Mouse (Mus musculus): ENCODE data around the gene Aurkb. TPM values are rescaled to one million over a fixed set of nuclear protein-coding genes. Genes with fewer than 3 reads are reported as not detected.

Aurkb gene
- polyA plus RNA-seq, 1 experiment from 2014 or later: 199 TPM

DNA sequence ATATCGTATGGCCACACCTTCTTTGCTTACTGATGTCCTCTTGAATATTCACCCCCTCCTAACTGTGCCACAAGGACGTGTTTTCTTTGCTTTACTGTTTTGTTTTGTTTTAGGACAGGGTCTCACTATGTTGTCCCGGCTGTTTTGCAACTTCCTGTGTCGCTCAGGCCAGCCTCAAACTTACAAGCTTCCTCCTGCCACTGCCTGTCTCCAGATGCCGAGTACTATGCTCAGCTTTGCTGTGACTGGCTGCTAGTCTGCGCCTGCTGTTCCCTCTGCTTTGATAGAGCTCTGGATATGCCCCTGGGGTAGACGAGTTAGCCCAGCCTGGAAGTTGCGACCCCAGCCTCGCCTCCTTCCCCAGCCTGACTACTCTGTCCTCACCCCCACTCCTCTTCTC is 11.9 kb upstream of the Aurkb start:
- Histone ChIP-seq H3K27ac (ENCODE audit: low read depth, low read length) (no peak overlapping the region), H3K4me3 (ENCODE audit: low read depth, low read length) (no peak overlapping the region), H3K9me3 (ENCODE audit: control insufficient read depth, low read length) (no peaks in the 10 kb centered on the region), H3K27me3 (ENCODE audit: control insufficient read depth, insufficient read depth, low read length) (no peaks in the 10 kb centered on the region), H3K4me1 (replicated peaks; ENCODE audit: control insufficient read depth, insufficient read depth, low read length) (peaks cover 13% of the 10 kb centered on the region), H3K36me3 (ENCODE audit: control insufficient read depth, insufficient read depth, low read length) (peaks cover 20% of the 10 kb centered on the region; the same call in 1 of the 2 replicates), H3K4me2 (ENCODE audit: low read depth, low read length, severe bottlenecking) (no peak overlapping the region), H3K9ac (ENCODE audit: low read length) (no peak overlapping the region)
- ATAC-seq (replicated peaks; ENCODE audit: low FRiP score): no peak
- DNase-seq (ENCODE audit: low spot score): no peak
- WGBS: 85% methylated on average over 9 of the region's 9 CpGs

DNA sequence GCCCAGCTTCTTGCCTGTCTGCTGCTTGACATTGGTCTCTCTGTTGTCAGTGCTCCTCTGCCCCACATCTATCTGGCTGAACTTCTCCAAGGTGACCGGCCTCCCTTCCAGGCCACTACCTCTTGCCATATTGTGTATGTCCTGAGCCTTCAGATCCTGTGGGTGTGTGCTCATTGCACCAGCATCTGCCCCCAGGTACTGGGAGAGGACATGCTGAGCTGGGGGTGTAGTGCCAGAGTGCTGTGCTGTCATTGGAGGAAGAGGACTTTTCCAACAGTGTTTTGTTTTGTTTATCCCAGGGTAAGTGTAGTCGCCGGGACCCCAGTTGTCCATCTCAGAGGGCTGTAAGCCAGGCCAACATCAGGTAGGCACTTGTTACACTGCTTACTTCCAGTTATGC is 10.9 kb upstream of the Aurkb start:
- H3K27me3 ChIP-seq (ENCODE audit: control insufficient read depth, insufficient read depth, low read length): no peaks in the 10 kb centered on the region
- no peaks in the 10 kb centered on the region for H3K9me3 ChIP-seq (ENCODE audit: control insufficient read depth, low read length)
- ATAC-seq (replicated peaks; ENCODE audit: low FRiP score) (no peak), DNase-seq (ENCODE audit: low spot score) (no peak)
- no peak overlapping the region for H3K27ac ChIP-seq (ENCODE audit: low read depth, low read length)
- H3K36me3 ChIP-seq (ENCODE audit: control insufficient read depth, insufficient read depth, low read length): peaks cover 18% of the 10 kb centered on the region; the same call in 1 of the 2 replicates
- H3K4me1 ChIP-seq (replicated peaks; ENCODE audit: control insufficient read depth, insufficient read depth, low read length): peaks cover 17% of the 10 kb centered on the region
- H3K4me2 ChIP-seq (ENCODE audit: low read depth, low read length, severe bottlenecking): no peak overlapping the region
- no peak overlapping the region for H3K9ac ChIP-seq (ENCODE audit: low read length)
- WGBS: 98% methylated on average over 3 of the region's 3 CpGs
- no peak overlapping the region for H3K4me3 ChIP-seq (ENCODE audit: low read depth, low read length)

DNA sequence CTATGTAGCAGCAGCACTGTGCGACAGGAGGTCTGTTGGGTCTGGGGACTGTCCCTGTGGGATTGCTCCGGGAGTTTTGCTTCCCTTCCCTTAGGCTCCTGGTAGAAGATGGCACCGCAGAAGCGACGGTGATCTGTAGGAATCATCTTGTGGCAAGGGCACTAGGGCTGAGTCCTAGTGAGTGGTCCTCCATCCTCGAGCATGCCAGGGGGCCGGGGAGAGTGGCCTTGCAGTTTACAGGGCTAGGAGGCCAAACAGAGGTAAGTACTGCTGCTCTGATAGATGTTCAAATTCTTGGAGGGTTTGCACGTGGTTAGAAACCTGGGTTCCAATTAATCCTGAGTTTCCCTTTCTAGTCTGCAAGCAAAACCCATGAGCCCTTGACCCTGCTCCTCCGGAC is 10.0 kb upstream of the Aurkb start:
- H3K27me3 ChIP-seq (ENCODE audit: control insufficient read depth, insufficient read depth, low read length): no peaks in the 10 kb centered on the region
- peak overlapping the region; percentile 46 for H3K9ac ChIP-seq (ENCODE audit: low read length)
- H3K4me1 ChIP-seq (replicated peaks; ENCODE audit: control insufficient read depth, insufficient read depth, low read length): peaks cover 17% of the 10 kb centered on the region
- no peaks in the 10 kb centered on the region for H3K9me3 ChIP-seq (ENCODE audit: control insufficient read depth, low read length)
- H3K4me3 ChIP-seq (ENCODE audit: low read depth, low read length): no peak overlapping the region
- no peak for ATAC-seq (replicated peaks; ENCODE audit: low FRiP score)
- H3K4me2 ChIP-seq (ENCODE audit: low read depth, low read length, severe bottlenecking): peak overlapping the region; percentile 24; the same call in 1 of the 2 replicates
- DNase-seq (ENCODE audit: low spot score): no peak
- WGBS: 78% methylated on average over 9 of the region's 9 CpGs
- H3K36me3 ChIP-seq (ENCODE audit: control insufficient read depth, insufficient read depth, low read length): peaks cover 17% of the 10 kb centered on the region; the same call in 1 of the 2 replicates
- peak overlapping the region; percentile 57 for H3K27ac ChIP-seq (ENCODE audit: low read depth, low read length)

DNA sequence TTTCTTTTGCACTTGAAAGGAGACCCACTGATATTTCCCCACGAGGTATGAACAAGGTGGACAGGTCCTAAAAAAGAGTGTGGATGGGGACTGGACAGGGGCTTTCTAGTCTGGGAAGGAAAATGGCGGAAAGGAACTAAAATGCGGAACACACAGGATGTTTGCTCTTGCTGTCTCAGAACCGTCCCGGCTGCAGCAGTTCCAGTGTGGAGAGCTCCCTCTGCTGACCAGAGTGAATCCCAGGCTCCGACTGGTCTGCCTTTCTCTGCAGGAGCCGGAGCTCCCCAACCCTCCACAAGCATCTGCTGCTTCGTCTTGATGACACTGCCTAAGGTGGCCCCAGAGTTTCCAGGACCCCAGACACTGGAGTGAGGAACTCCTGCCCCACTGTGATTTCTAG is 9.6 kb upstream of the Aurkb start:
- Histone ChIP-seq H3K4me3 (ENCODE audit: low read depth, low read length) (peak overlapping the region; percentile 57; the same call in 1 of the 2 replicates), H3K27ac (ENCODE audit: low read depth, low read length) (peak overlapping the region; percentile 57), H3K4me1 (replicated peaks; ENCODE audit: control insufficient read depth, insufficient read depth, low read length) (peaks cover 17% of the 10 kb centered on the region), H3K36me3 (ENCODE audit: control insufficient read depth, insufficient read depth, low read length) (peaks cover 14% of the 10 kb centered on the region; the same call in 1 of the 2 replicates), H3K27me3 (ENCODE audit: control insufficient read depth, insufficient read depth, low read length) (no peaks in the 10 kb centered on the region), H3K9me3 (ENCODE audit: control insufficient read depth, low read length) (no peaks in the 10 kb centered on the region), H3K9ac (ENCODE audit: low read length) (peak overlapping the region; percentile 46), H3K4me2 (ENCODE audit: low read depth, low read length, severe bottlenecking) (peak overlapping the region; percentile 56; the same call in 1 of the 2 replicates)
- DNase-seq (ENCODE audit: low spot score) (peak; percentile 91), ATAC-seq (replicated peaks; ENCODE audit: low FRiP score) (0 out of 2 replicates have a peak, but pooled peaks have one; percentile 1)
- 5% methylated on average over 8 of the region's 8 CpGs for WGBS

DNA sequence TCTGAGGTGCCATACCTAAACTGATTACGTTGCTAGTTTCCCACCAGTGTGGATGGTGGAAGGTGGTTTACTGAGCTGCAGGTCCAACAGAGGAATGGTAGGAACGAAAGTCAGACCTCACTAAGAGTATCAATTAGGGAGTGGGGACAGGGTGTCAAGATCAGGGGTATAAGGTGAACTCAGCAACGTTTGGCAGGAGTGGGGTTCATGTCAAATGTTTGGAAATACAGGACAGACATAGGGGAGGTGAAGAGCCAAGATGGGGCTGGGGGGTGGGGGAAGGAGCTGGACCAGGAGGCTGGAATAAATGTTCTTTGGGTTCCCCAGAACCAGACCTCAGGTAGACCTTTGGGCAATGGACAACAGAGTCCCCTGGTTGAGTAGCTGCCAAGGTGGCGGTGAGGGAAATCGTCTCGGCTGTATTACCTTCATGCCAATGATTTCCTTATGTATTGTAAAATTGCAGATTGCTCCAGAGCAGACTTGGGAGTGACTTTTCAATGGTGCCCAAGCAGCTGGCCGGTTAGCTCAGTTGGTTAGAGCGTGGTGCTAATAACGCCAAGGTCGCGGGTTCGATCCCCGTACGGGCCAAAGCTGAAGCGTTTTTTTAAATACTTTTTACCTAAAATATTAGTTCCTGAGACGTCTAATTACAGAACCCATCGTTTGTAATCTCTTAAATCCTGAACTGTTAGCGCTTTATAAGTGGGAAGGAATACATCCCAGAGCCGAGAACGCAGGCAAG is 8.8 kb upstream of the Aurkb start:
- H3K4me2 ChIP-seq (ENCODE audit: low read depth, low read length, severe bottlenecking): peak overlapping the region; percentile 56
- no peak for ATAC-seq (replicated peaks; ENCODE audit: low FRiP score)
- H3K4me3 ChIP-seq (ENCODE audit: low read depth, low read length): peak overlapping the region; percentile 57
- H3K27me3 ChIP-seq (ENCODE audit: control insufficient read depth, insufficient read depth, low read length): no peaks in the 10 kb centered on the region
- H3K9ac ChIP-seq (ENCODE audit: low read length): peak overlapping the region; percentile 68
- DNase-seq (ENCODE audit: low spot score): peak; percentile 93
- H3K9me3 ChIP-seq (ENCODE audit: control insufficient read depth, low read length): no peaks in the 10 kb centered on the region
- H3K36me3 ChIP-seq (ENCODE audit: control insufficient read depth, insufficient read depth, low read length): peaks cover 11% of the 10 kb centered on the region; the same call in 1 of the 2 replicates
- H3K27ac ChIP-seq (ENCODE audit: low read depth, low read length): peak overlapping the region; percentile 68; the same call in 1 of the 2 replicates
- 8% methylated on average over 20 of the region's 20 CpGs for WGBS
- peaks cover 17% of the 10 kb centered on the region for H3K4me1 ChIP-seq (replicated peaks; ENCODE audit: control insufficient read depth, insufficient read depth, low read length)

DNA sequence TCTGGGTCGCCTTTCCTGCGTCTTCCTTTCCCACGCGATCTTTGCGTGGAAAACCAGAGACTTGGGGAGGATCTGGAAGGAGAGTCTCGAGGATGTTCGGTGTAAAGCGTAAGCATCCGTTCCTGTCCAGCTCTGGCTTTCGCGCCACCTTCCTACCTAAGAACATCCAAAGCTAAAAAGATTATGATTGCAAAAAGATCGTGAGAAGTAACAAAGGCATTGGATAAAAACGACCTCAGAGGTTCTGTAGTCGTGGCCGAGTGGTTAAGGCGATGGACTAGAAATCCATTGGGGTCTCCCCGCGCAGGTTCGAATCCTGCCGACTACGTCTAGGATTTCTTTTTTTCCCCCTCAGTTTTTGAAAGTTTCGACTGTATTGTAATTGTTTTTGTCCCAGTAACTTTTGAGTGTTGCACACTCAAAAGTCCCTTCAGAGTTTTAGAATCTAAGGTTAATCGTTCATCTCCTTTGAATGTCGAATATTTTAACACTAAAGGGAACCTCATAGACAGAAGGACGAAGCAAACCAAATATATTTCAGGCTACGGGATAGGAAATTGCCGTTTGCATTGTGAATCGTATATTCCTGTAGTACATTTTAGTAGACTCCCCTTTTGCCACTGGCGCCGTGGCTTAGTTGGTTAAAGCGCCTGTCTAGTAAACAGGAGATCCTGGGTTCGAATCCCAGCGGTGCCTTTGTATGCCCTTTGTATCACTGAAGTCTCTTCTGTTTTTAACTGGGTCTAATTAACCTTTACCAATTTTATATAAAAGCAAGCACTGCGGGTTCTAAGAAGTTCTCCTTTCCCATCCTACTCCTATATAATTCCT is 8.0 kb upstream of the Aurkb start:
- Histone ChIP-seq H3K4me2 (ENCODE audit: low read depth, low read length, severe bottlenecking) (peak overlapping the region; percentile 56), H3K36me3 (ENCODE audit: control insufficient read depth, insufficient read depth, low read length) (peaks cover 11% of the 10 kb centered on the region; the same call in 1 of the 2 replicates), H3K9ac (ENCODE audit: low read length) (peak overlapping the region; percentile 68), H3K27me3 (ENCODE audit: control insufficient read depth, insufficient read depth, low read length) (no peaks in the 10 kb centered on the region), H3K4me1 (replicated peaks; ENCODE audit: control insufficient read depth, insufficient read depth, low read length) (peaks cover 17% of the 10 kb centered on the region), H3K9me3 (ENCODE audit: control insufficient read depth, low read length) (no peaks in the 10 kb centered on the region), H3K4me3 (ENCODE audit: low read depth, low read length) (peak overlapping the region; percentile 57), H3K27ac (ENCODE audit: low read depth, low read length) (peak overlapping the region; percentile 68; the same call in 1 of the 2 replicates)
- WGBS: under 1% methylated on average over 34 of the region's 34 CpGs
- DNase-seq (ENCODE audit: low spot score): peak; percentile 91
- ATAC-seq (replicated peaks; ENCODE audit: low FRiP score): peak; percentile 31; the same call in 1 of the 2 replicates

DNA sequence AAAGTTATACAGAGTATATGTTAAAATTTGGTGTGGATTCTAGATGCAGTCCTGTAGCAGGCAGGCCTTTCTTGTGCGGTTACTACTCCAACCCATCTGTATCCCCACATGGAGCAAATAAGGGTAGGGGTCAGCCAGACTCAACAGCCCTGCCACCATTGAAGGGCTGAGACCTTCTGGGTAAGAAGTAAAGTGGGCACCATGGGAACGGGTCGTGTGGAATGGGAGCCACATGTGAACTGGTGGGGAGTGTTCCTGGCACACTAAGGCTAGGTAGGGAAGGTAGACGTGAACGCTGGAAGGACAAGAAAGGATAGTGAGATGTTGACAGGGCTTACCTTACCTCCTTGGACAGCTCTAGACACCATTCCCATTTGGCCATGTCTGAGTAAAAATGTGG is 7.3 kb upstream of the Aurkb start:
- peaks cover 17% of the 10 kb centered on the region for H3K4me1 ChIP-seq (replicated peaks; ENCODE audit: control insufficient read depth, insufficient read depth, low read length)
- peaks cover 11% of the 10 kb centered on the region; the same call in 1 of the 2 replicates for H3K36me3 ChIP-seq (ENCODE audit: control insufficient read depth, insufficient read depth, low read length)
- no peak overlapping the region for H3K4me3 ChIP-seq (ENCODE audit: low read depth, low read length)
- H3K4me2 ChIP-seq (ENCODE audit: low read depth, low read length, severe bottlenecking): no peak overlapping the region
- DNase-seq (ENCODE audit: low spot score) (no peak), ATAC-seq (replicated peaks; ENCODE audit: low FRiP score) (no peak)
- no peaks in the 10 kb centered on the region for H3K27me3 ChIP-seq (ENCODE audit: control insufficient read depth, insufficient read depth, low read length)
- no peaks in the 10 kb centered on the region for H3K9me3 ChIP-seq (ENCODE audit: control insufficient read depth, low read length)
- WGBS: 74% methylated on average over 5 of the region's 5 CpGs
- no peak overlapping the region for H3K9ac ChIP-seq (ENCODE audit: low read length)
- H3K27ac ChIP-seq (ENCODE audit: low read depth, low read length): no peak overlapping the region

DNA sequence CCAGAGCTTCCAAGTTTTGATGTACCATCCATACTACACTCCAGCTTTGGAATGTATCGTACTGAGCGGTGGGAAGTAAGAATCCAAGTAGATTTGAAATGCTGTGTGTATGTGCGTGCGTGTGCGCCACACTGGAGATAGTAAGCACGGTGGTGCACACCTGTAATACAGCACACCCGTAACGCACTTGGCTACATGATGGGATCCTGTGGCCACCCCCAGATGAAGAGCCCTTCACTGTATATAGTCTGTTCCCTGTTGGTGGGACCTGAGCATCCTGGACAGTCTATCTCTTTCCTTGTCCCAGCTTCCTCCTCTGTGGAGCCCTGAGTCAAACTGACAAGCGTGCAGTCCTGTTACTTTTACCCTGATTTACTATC is 938 bp downstream of the Aurkb start:
- Histone ChIP-seq H3K27me3 (ENCODE audit: control insufficient read depth, insufficient read depth, low read length) (no peaks in the 10 kb centered on the region), H3K4me1 (replicated peaks; ENCODE audit: control insufficient read depth, insufficient read depth, low read length) (peaks cover 3% of the 10 kb centered on the region), H3K27ac (ENCODE audit: low read depth, low read length) (no peak overlapping the region), H3K9ac (ENCODE audit: low read length) (peak overlapping the region; percentile 93), H3K4me2 (ENCODE audit: low read depth, low read length, severe bottlenecking) (peak overlapping the region; percentile 66), H3K36me3 (ENCODE audit: control insufficient read depth, insufficient read depth, low read length) (peaks cover 6% of the 10 kb centered on the region; the same call in 1 of the 2 replicates), H3K9me3 (ENCODE audit: control insufficient read depth, low read length) (no peaks in the 10 kb centered on the region), H3K4me3 (ENCODE audit: low read depth, low read length) (peak overlapping the region; percentile 85)
- DNase-seq (ENCODE audit: low spot score) (no peak), ATAC-seq (replicated peaks; ENCODE audit: low FRiP score) (no peak)
- WGBS: 20% methylated on average over 9 of the region's 9 CpGs

Data from forebrain, embryonic 11.5 days (tissue).